ENCODE assay signal across 10 mouse cellular contexts in genomic region chr4:82945572-82946275, GRCm38 (mm10).
A peak's percentile ranks its signal among the peaks of the same experiment; 100 is the strongest.
DNase-seq lines count a peak whose midpoint lies in the region; ATAC-seq and TF ChIP-seq lines count a peak whose summit lies in the region.
"Had no signal": no experiment of that assay in that cellular context is flagged by ENCODE, and none has a peak within 500 bp of the region (broad histone marks: within the 10 kb centered on the region; RNA-seq: fewer than 3 reads in every experiment).

No protein-coding gene starts in this region.

- H3K4me2 ChIP-seq in neural tube, embryonic 11.5 days (ENCODE audit: low read depth), result no peak overlapping the region
- H3K4me2 ChIP-seq in midbrain, embryonic 11.5 days, result no peak overlapping the region

- no peak overlapping the region for H3K9ac ChIP-seq in neural tube, embryonic 11.5 days (ENCODE audit: low read length)
- no peak overlapping the region for H3K9ac ChIP-seq in midbrain, embryonic 11.5 days (ENCODE audit: low read length)

- H3K27ac ChIP-seq in neural tube, embryonic 11.5 days (ENCODE audit: low read depth, low read length), result peak overlapping the region; percentile 65
- H3K27ac ChIP-seq in cortical plate, adult 2 months (ENCODE audit: insufficient read depth, low read length), result peak overlapping the region; percentile 94
- H3K27ac ChIP-seq in midbrain, embryonic 11.5 days (ENCODE audit: low read depth, low read length), result peak overlapping the region; percentile 40
- H3K27ac ChIP-seq: kidney, postnatal 0 days had no signal

- DNase-seq in neural tube, embryonic 11.5 days (ENCODE audit: low spot score), result peak; percentile 34
- DNase-seq in neural tube, embryonic 10.5 days (ENCODE audit: extremely low spot score, low spot score), result no peak
- no peak for DNase-seq in midbrain, embryonic 11.5 days (ENCODE audit: low spot score, missing footprints)
- DNase-seq in embryo, embryonic 10 days (ENCODE audit: low spot score), result no peak
- no peak for DNase-seq in adrenal gland, adult 2 months
- no peak for DNase-seq in lung, postnatal 25 days (ENCODE audit: low spot score)
- DNase-seq: lung, adult 18-20 months; thymus, postnatal 14 days had no signal

- TF ChIP-seq CTCF in cortical plate, adult 2 months (IDR thresholded peaks at IDR 0.05; ENCODE audit: extremely low read depth, insufficient read depth, low read length), result no peak

- no peaks in the 10 kb centered on the region for H3K36me3 ChIP-seq in neural tube, embryonic 11.5 days (ENCODE audit: control insufficient read depth, insufficient read depth, low read length)
- no peaks in the 10 kb centered on the region for H3K36me3 ChIP-seq in midbrain, embryonic 11.5 days (ENCODE audit: control insufficient read depth, insufficient read depth, low read length)

- no peak overlapping the region for H3K4me3 ChIP-seq in neural tube, embryonic 11.5 days (ENCODE audit: low read depth, low read length)
- no peak overlapping the region for H3K4me3 ChIP-seq in cortical plate, adult 2 months (ENCODE audit: insufficient read depth, low read length)
- no peak overlapping the region for H3K4me3 ChIP-seq in midbrain, embryonic 11.5 days (ENCODE audit: low read depth, low read length)

- 0 out of 2 replicates have a peak, but pooled peaks have one; percentile 21 for ATAC-seq in neural tube, embryonic 11.5 days (ENCODE audit: insufficient read depth, low FRiP score, low TSS enrichment)
- ATAC-seq in midbrain, embryonic 11.5 days (ENCODE audit: low FRiP score), result peak; percentile 52; the same call in 1 of the 2 replicates

- TF ChIP-seq POLR2A in cortical plate, adult 2 months (IDR thresholded peaks at IDR 0.05; ENCODE audit: extremely low read depth, insufficient read depth, low read length), result no peak

- no peaks in the 10 kb centered on the region for H3K27me3 ChIP-seq in neural tube, embryonic 11.5 days (ENCODE audit: control insufficient read depth, insufficient read depth, low read length)
- H3K27me3 ChIP-seq in midbrain, embryonic 11.5 days (ENCODE audit: control insufficient read depth, insufficient read depth, low read length), result no peaks in the 10 kb centered on the region

- no peaks in the 10 kb centered on the region for H3K9me3 ChIP-seq in neural tube, embryonic 11.5 days (ENCODE audit: control insufficient read depth, low read length)
- H3K9me3 ChIP-seq in midbrain, embryonic 11.5 days (ENCODE audit: control insufficient read depth, low read length), result no peaks in the 10 kb centered on the region

- H3K4me1 ChIP-seq in neural tube, embryonic 11.5 days (ENCODE audit: control insufficient read depth, insufficient read depth, low read length), result no peaks in the 10 kb centered on the region
- peaks cover 5% of the 10 kb centered on the region for H3K4me1 ChIP-seq in cortical plate, adult 2 months (ENCODE audit: control insufficient read depth, insufficient read depth, low read length)
- peaks cover 2% of the 10 kb centered on the region; the same call in 1 of the 2 replicates for H3K4me1 ChIP-seq in midbrain, embryonic 11.5 days (ENCODE audit: control insufficient read depth, insufficient read depth, low read length)

- WGBS in neural tube, embryonic 11.5 days, result 72% methylated on average over 9 of the region's 9 CpGs
- WGBS in midbrain, embryonic 11.5 days, result 77% methylated on average over 9 of the region's 9 CpGs

Comparison
In these comparisons a context has a peak if more than half of its experiments do, and no peak if none do; other contexts are left out.
1. H3K27ac ChIP-seq: peak in every context shown above with its lines; median percentile 94 in cortical plate, adult 2 months; 65 in neural tube, embryonic 11.5 days; 40 in midbrain, embryonic 11.5 days.